Mouse (Mus musculus) myocyte (in vitro differentiated cells): ENCODE data around the gene Plvap.

Experiments used
- CEBPB ChIP-seq: IDR thresholded peaks from 2 replicates; pipeline ENCODE4 v1.6.1; 2011; ENCODE audit warnings: mild to moderate bottlenecking, moderate library complexity; ENCODE audit not compliant: poor library complexity, insufficient read depth, severe bottlenecking
- E2F4 ChIP-seq: IDR thresholded peaks from one replicate; pipeline ENCODE4 v1.6.1; 2011; ENCODE audit warnings: mild to moderate bottlenecking, control low read depth, moderate library complexity; ENCODE audit not compliant: insufficient read depth
- MAX ChIP-seq: IDR thresholded peaks from one replicate; pipeline ENCODE4 v1.6.1; 2011; ENCODE audit warnings: low read depth, mild to moderate bottlenecking, control low read depth
- POLR2A ChIP-seq: IDR thresholded peaks from one replicate; pipeline ENCODE4 v1.6.1; 2011; ENCODE audit warnings: low read depth, mild to moderate bottlenecking, control low read depth, moderate library complexity; ENCODE audit not compliant: insufficient read length
- SRF ChIP-seq: IDR thresholded peaks from one replicate; pipeline ENCODE4 v1.6.1; 2011; ENCODE audit warnings: low read depth; ENCODE audit not compliant: control insufficient read depth, insufficient read length
- TCF3 ChIP-seq: IDR thresholded peaks from one replicate; pipeline ENCODE4 v1.6.1; 2011; ENCODE audit warnings: low read depth, control low read depth; ENCODE audit not compliant: insufficient read length
- USF1 ChIP-seq: IDR thresholded peaks from one replicate; pipeline ENCODE4 v1.6.1; 2011; ENCODE audit warnings: low read depth, mild to moderate bottlenecking, control low read depth, moderate library complexity

GRCm38 (mm10) chr8:71471861-71472260 is 39.7 kb downstream of the Plvap start:
- TF ChIP-seq CEBPB = no peak
- TF ChIP-seq POLR2A = no peak
- no peak for TF ChIP-seq MAX
- no peak for TF ChIP-seq TCF3
- TF ChIP-seq SRF = no peak
- TF ChIP-seq USF1 = no peak
- no peak for TF ChIP-seq E2F4
